Mouse (Mus musculus): Measurements from ENCODE around the gene Pcdh7. TPM values are rescaled to one million over a fixed set of nuclear protein-coding genes. Genes with fewer than 3 reads are reported as not detected.

Gene Pcdh7
- polyA plus RNA-seq, 1 experiment, result 7.8 TPM

DNA sequence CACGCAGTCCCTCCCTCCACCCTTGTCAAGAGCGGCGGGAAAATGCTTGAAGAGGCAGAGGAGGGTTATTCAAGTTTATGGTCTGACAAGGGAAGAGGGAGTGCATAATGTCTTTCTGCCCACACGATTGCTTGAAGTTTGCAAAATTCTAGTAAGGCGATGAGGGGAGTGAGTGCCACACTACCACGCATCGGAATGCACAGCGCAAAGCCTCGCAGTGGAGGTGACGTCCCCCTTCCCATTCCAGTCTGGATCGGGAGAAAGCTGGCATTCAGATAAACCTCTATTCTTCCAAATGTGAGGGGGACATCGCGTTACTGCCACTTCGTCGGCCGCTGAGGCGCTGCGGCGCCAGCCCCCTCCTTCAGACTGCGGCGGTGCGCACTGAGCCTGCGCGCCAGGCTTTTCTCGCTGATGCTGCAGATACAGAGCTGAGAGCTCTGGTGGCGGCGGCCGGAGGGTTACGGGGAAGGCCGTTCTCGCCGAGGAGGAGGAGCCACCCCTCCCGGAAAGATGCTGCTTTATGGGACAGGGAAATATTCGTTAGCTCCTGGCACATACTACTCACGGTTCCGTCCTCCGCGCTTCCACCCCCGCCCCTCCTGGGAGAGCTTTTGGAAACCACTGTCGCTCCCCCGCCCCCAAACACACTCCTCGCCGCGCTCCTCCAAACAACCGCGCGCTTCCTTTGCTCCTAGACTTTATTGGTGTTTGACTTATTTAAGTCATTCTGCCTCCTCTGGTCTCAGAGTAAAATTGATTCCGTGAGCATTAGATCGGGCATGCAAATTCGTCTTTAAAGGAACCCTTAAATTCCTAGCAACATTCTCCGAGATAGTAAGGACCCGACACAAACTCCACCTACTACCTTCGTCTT, 2.0 kb upstream of the Pcdh7 start:
- no peak overlapping the region for H3K27ac ChIP-seq (ENCODE audit: insufficient read depth, low read length)
- H3K4me3 ChIP-seq (ENCODE audit: low read depth, low read length), result peak overlapping the region; percentile 91
- H3K27me3 ChIP-seq (ENCODE audit: control insufficient read depth, insufficient read depth, low read length, poor library complexity, severe bottlenecking), result peaks cover 34% of the 10 kb centered on the region
- no peaks in the 10 kb centered on the region for H3K9me3 ChIP-seq (replicated peaks; ENCODE audit: control insufficient read depth, insufficient read depth, low read length, poor library complexity, severe bottlenecking)
- no peaks in the 10 kb centered on the region for H3K4me1 ChIP-seq (ENCODE audit: control insufficient read depth, insufficient read depth, low read length)
- no peak overlapping the region for H3K9ac ChIP-seq (ENCODE audit: low read depth, poor library complexity, severe bottlenecking)
- TF ChIP-seq POLR2A (IDR thresholded peaks at IDR 0.05; ENCODE audit: insufficient read depth, low read length), result no peak
- no peak for TF ChIP-seq CTCF (IDR thresholded peaks at IDR 0.05; ENCODE audit: low read depth, low read length)
- no peak for TF ChIP-seq EP300 (IDR thresholded peaks at IDR 0.05; ENCODE audit: insufficient read depth, low read depth, low read length)
- no peaks in the 10 kb centered on the region for H3K36me3 ChIP-seq (ENCODE audit: control insufficient read depth, insufficient read depth, low read length, poor library complexity, severe bottlenecking)

- Histone ChIP-seq H3K4me1 (ENCODE audit: control insufficient read depth, insufficient read depth, low read length) (no peaks in the 10 kb centered on the region), H3K36me3 (ENCODE audit: control insufficient read depth, insufficient read depth, low read length, poor library complexity, severe bottlenecking) (no peaks in the 10 kb centered on the region), H3K27me3 (ENCODE audit: control insufficient read depth, insufficient read depth, low read length, poor library complexity, severe bottlenecking) (peaks cover 35% of the 10 kb centered on the region), H3K9me3 (replicated peaks; ENCODE audit: control insufficient read depth, insufficient read depth, low read length, poor library complexity, severe bottlenecking) (no peaks in the 10 kb centered on the region), H3K9ac (ENCODE audit: low read depth, poor library complexity, severe bottlenecking) (peak overlapping the region; percentile 37; the same call in 1 of the 2 replicates), H3K4me3 (ENCODE audit: low read depth, low read length) (peak overlapping the region; percentile 55), H3K27ac (ENCODE audit: insufficient read depth, low read length) (no peak overlapping the region)
- no peak for TF ChIP-seq POLR2A (IDR thresholded peaks at IDR 0.05; ENCODE audit: insufficient read depth, low read length)
- TF ChIP-seq EP300 (IDR thresholded peaks at IDR 0.05; ENCODE audit: insufficient read depth, low read depth, low read length), result no peak
- TF ChIP-seq CTCF (IDR thresholded peaks at IDR 0.05; ENCODE audit: low read depth, low read length), result no peak
Measured at GRCm38 (mm10) chr5:57716421-57717237, 1.1 kb upstream of the Pcdh7 start.

DNA sequence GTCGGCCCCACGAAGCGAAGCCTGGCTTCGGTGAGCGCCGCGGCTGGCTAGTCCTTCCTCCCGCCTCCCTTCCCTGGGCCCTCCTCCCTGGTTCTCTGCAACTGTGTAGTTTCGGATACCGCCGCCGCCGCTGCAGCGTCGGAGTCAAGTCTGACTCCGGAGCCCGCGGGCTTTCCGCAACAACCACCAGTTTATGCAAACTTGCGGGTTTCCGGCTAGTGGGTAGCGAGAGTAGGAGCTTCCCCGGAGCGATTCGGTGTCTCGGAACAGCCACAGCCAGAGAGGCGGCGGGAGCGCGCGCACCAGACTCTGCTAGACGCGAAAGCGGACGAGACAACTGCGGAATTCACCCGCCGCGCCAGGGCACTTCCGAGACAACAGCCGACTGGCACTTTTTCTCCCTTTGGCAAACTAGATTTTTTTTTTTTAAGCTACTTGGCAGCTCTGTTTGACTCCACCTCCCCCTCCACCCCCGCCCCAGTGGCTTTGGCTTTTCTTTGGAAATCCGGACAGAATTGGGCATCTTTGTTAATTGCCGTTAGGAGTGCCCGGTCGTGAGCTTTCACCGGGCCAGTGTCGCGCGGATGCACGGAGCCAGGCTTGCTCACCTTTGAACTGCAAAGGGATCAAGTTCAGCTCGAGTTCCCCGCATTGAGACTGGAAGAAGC, 395 bp upstream of the Pcdh7 start:
- Histone ChIP-seq H3K27ac (ENCODE audit: insufficient read depth, low read length) (no peak overlapping the region), H3K4me3 (ENCODE audit: low read depth, low read length) (peak overlapping the region; percentile 55), H3K4me1 (ENCODE audit: control insufficient read depth, insufficient read depth, low read length) (no peaks in the 10 kb centered on the region), H3K27me3 (ENCODE audit: control insufficient read depth, insufficient read depth, low read length, poor library complexity, severe bottlenecking) (peaks cover 33% of the 10 kb centered on the region), H3K9me3 (replicated peaks; ENCODE audit: control insufficient read depth, insufficient read depth, low read length, poor library complexity, severe bottlenecking) (no peaks in the 10 kb centered on the region), H3K36me3 (ENCODE audit: control insufficient read depth, insufficient read depth, low read length, poor library complexity, severe bottlenecking) (no peaks in the 10 kb centered on the region), H3K9ac (ENCODE audit: low read depth, poor library complexity, severe bottlenecking) (peak overlapping the region; percentile 37; the same call in 1 of the 2 replicates)
- TF ChIP-seq EP300 (IDR thresholded peaks at IDR 0.05; ENCODE audit: insufficient read depth, low read depth, low read length) (no peak), CTCF (IDR thresholded peaks at IDR 0.05; ENCODE audit: low read depth, low read length) (no peak), POLR2A (IDR thresholded peaks at IDR 0.05; ENCODE audit: insufficient read depth, low read length) (no peak)

- Histone ChIP-seq H3K9me3 (replicated peaks; ENCODE audit: control insufficient read depth, insufficient read depth, low read length, poor library complexity, severe bottlenecking) (no peaks in the 10 kb centered on the region), H3K4me3 (ENCODE audit: low read depth, low read length) (peak overlapping the region; percentile 55), H3K9ac (ENCODE audit: low read depth, poor library complexity, severe bottlenecking) (no peak overlapping the region), H3K36me3 (ENCODE audit: control insufficient read depth, insufficient read depth, low read length, poor library complexity, severe bottlenecking) (no peaks in the 10 kb centered on the region), H3K27ac (ENCODE audit: insufficient read depth, low read length) (no peak overlapping the region), H3K4me1 (ENCODE audit: control insufficient read depth, insufficient read depth, low read length) (no peaks in the 10 kb centered on the region), H3K27me3 (ENCODE audit: control insufficient read depth, insufficient read depth, low read length, poor library complexity, severe bottlenecking) (peaks cover 32% of the 10 kb centered on the region)
- no peak for TF ChIP-seq CTCF (IDR thresholded peaks at IDR 0.05; ENCODE audit: low read depth, low read length)
- TF ChIP-seq POLR2A (IDR thresholded peaks at IDR 0.05; ENCODE audit: insufficient read depth, low read length), result no peak
- TF ChIP-seq EP300 (IDR thresholded peaks at IDR 0.05; ENCODE audit: insufficient read depth, low read depth, low read length), result no peak
Measured at GRCm38 (mm10) chr5:57718876-57719593, 1.3 kb downstream of the Pcdh7 start.

DNA sequence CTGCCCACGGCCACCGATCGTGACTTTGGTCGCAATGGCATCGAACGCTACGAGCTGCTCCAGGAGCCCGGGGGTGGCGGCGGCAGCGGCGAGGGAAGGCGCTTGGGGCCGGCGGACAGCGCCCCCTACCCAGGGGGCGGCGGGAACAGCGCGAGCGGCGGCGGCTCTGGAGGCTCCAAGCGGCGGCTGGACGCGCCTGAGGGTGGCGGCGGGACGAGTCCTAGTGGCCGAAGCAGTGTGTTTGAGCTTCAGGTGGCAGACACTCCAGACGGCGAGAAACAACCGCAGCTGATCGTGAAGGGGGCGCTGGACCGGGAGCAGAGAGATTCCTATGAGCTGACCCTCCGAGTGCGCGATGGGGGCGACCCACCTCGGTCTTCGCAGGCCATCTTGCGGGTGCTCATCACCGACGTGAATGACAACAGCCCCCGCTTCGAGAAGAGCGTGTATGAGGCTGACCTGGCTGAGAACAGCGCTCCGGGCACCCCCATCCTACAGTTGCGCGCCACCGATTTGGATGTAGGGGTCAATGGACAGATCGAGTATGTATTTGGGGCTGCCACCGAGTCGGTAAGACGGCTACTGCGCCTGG, 1.9 kb downstream of the Pcdh7 start:
- H3K9ac ChIP-seq (ENCODE audit: low read depth, poor library complexity, severe bottlenecking), result no peak overlapping the region
- no peaks in the 10 kb centered on the region for H3K36me3 ChIP-seq (ENCODE audit: control insufficient read depth, insufficient read depth, low read length, poor library complexity, severe bottlenecking)
- H3K9me3 ChIP-seq (replicated peaks; ENCODE audit: control insufficient read depth, insufficient read depth, low read length, poor library complexity, severe bottlenecking), result no peaks in the 10 kb centered on the region
- H3K27me3 ChIP-seq (ENCODE audit: control insufficient read depth, insufficient read depth, low read length, poor library complexity, severe bottlenecking), result peaks cover 27% of the 10 kb centered on the region
- no peak for TF ChIP-seq POLR2A (IDR thresholded peaks at IDR 0.05; ENCODE audit: insufficient read depth, low read length)
- no peak for TF ChIP-seq EP300 (IDR thresholded peaks at IDR 0.05; ENCODE audit: insufficient read depth, low read depth, low read length)
- TF ChIP-seq CTCF (IDR thresholded peaks at IDR 0.05; ENCODE audit: low read depth, low read length), result no peak
- H3K4me1 ChIP-seq (ENCODE audit: control insufficient read depth, insufficient read depth, low read length), result no peaks in the 10 kb centered on the region
- no peak overlapping the region for H3K27ac ChIP-seq (ENCODE audit: insufficient read depth, low read length)
- H3K4me3 ChIP-seq (ENCODE audit: low read depth, low read length), result peak overlapping the region; percentile 33

All from ES-Bruce4 (cell line).